Mouse (Mus musculus): Measurements from ENCODE around the gene Ddx42.

Ddx42 gene

GRCm38 (mm10) chr11:106216730-106217490, at the start of gene Ddx42:
Gene Ddx42 (plus strand): TSS chr11:106216926.
- peak; percentile 96 for DNase-seq (ENCODE audit: low read depth, low spot score)
- Histone ChIP-seq H3K36me3 (ENCODE audit: control insufficient read depth, insufficient read depth, low read length, poor library complexity, severe bottlenecking) (peaks cover 5% of the 10 kb centered on the region; the same call in 1 of the 2 replicates), H3K27me3 (ENCODE audit: control insufficient read depth, insufficient read depth, low read length, poor library complexity, severe bottlenecking) (no peaks in the 10 kb centered on the region)

GRCm38 (mm10) chr11:106167435-106167834, 49.3 kb upstream of the Ddx42 start:
- peak; percentile 33 for DNase-seq (ENCODE audit: low read depth, low spot score)
- Histone ChIP-seq H3K27me3 (ENCODE audit: control insufficient read depth, insufficient read depth, low read length, poor library complexity, severe bottlenecking) (no peaks in the 10 kb centered on the region), H3K36me3 (ENCODE audit: control insufficient read depth, insufficient read depth, low read length, poor library complexity, severe bottlenecking) (peaks cover 6% of the 10 kb centered on the region; the same call in 1 of the 2 replicates)

- DNase-seq (ENCODE audit: low read depth, low spot score): peak; percentile 77
- Histone ChIP-seq H3K27me3 (ENCODE audit: control insufficient read depth, insufficient read depth, low read length, poor library complexity, severe bottlenecking) (no peaks in the 10 kb centered on the region), H3K36me3 (ENCODE audit: control insufficient read depth, insufficient read depth, low read length, poor library complexity, severe bottlenecking) (peaks cover 1% of the 10 kb centered on the region; the same call in 1 of the 2 replicates)
Observed at GRCm38 (mm10) chr11:106170807-106171206, 45.9 kb upstream of the Ddx42 start.

- H3K27me3 ChIP-seq (ENCODE audit: control insufficient read depth, insufficient read depth, low read length, poor library complexity, severe bottlenecking): no peaks in the 10 kb centered on the region
- peaks cover 3% of the 10 kb centered on the region; the same call in 1 of the 2 replicates for H3K36me3 ChIP-seq (ENCODE audit: control insufficient read depth, insufficient read depth, low read length, poor library complexity, severe bottlenecking)
- DNase-seq (ENCODE audit: low read depth, low spot score): no peak
Observed at GRCm38 (mm10) chr11:106173228-106173627, 43.5 kb upstream of the Ddx42 start.

GRCm38 (mm10) chr11:106174372-106174771, 42.4 kb upstream of the Ddx42 start:
- Histone ChIP-seq H3K27me3 (ENCODE audit: control insufficient read depth, insufficient read depth, low read length, poor library complexity, severe bottlenecking) (no peaks in the 10 kb centered on the region), H3K36me3 (ENCODE audit: control insufficient read depth, insufficient read depth, low read length, poor library complexity, severe bottlenecking) (peaks cover 3% of the 10 kb centered on the region; the same call in 1 of the 2 replicates)
- no peak for DNase-seq (ENCODE audit: low read depth, low spot score)

- Histone ChIP-seq H3K36me3 (ENCODE audit: control insufficient read depth, insufficient read depth, low read length, poor library complexity, severe bottlenecking) (peaks cover 3% of the 10 kb centered on the region; the same call in 1 of the 2 replicates), H3K27me3 (ENCODE audit: control insufficient read depth, insufficient read depth, low read length, poor library complexity, severe bottlenecking) (no peaks in the 10 kb centered on the region)
- no peak for DNase-seq (ENCODE audit: low read depth, low spot score)
Observed at GRCm38 (mm10) chr11:106175081-106175480, 41.6 kb upstream of the Ddx42 start.

- no peak for DNase-seq (ENCODE audit: low read depth, low spot score)
- Histone ChIP-seq H3K36me3 (ENCODE audit: control insufficient read depth, insufficient read depth, low read length, poor library complexity, severe bottlenecking) (peaks cover 3% of the 10 kb centered on the region; the same call in 1 of the 2 replicates), H3K27me3 (ENCODE audit: control insufficient read depth, insufficient read depth, low read length, poor library complexity, severe bottlenecking) (no peaks in the 10 kb centered on the region)
Observed at GRCm38 (mm10) chr11:106176372-106176771, 40.4 kb upstream of the Ddx42 start.

- Histone ChIP-seq H3K36me3 (ENCODE audit: control insufficient read depth, insufficient read depth, low read length, poor library complexity, severe bottlenecking) (peaks cover 4% of the 10 kb centered on the region; the same call in 1 of the 2 replicates), H3K27me3 (ENCODE audit: control insufficient read depth, insufficient read depth, low read length, poor library complexity, severe bottlenecking) (no peaks in the 10 kb centered on the region)
- DNase-seq (ENCODE audit: low read depth, low spot score): no peak
Observed at GRCm38 (mm10) chr11:106178036-106178782, 38.5 kb upstream of the Ddx42 start.

GRCm38 (mm10) chr11:106179711-106180448, 36.8 kb upstream of the Ddx42 start:
- H3K36me3 ChIP-seq (ENCODE audit: control insufficient read depth, insufficient read depth, low read length, poor library complexity, severe bottlenecking): peaks cover 7% of the 10 kb centered on the region; the same call in 1 of the 2 replicates
- no peak for DNase-seq (ENCODE audit: low read depth, low spot score)
- no peaks in the 10 kb centered on the region for H3K27me3 ChIP-seq (ENCODE audit: control insufficient read depth, insufficient read depth, low read length, poor library complexity, severe bottlenecking)

- peak; percentile 49 for DNase-seq (ENCODE audit: low read depth, low spot score)
- Histone ChIP-seq H3K36me3 (ENCODE audit: control insufficient read depth, insufficient read depth, low read length, poor library complexity, severe bottlenecking) (peaks cover 7% of the 10 kb centered on the region; the same call in 1 of the 2 replicates), H3K27me3 (ENCODE audit: control insufficient read depth, insufficient read depth, low read length, poor library complexity, severe bottlenecking) (no peaks in the 10 kb centered on the region)
Observed at GRCm38 (mm10) chr11:106180449-106180801, 36.3 kb upstream of the Ddx42 start.

- Histone ChIP-seq H3K36me3 (ENCODE audit: control insufficient read depth, insufficient read depth, low read length, poor library complexity, severe bottlenecking) (peaks cover 8% of the 10 kb centered on the region), H3K27me3 (ENCODE audit: control insufficient read depth, insufficient read depth, low read length, poor library complexity, severe bottlenecking) (no peaks in the 10 kb centered on the region)
- DNase-seq (ENCODE audit: low read depth, low spot score): no peak
Observed at GRCm38 (mm10) chr11:106187326-106187725, 29.4 kb upstream of the Ddx42 start.

- peaks cover 4% of the 10 kb centered on the region for H3K36me3 ChIP-seq (ENCODE audit: control insufficient read depth, insufficient read depth, low read length, poor library complexity, severe bottlenecking)
- no peak for DNase-seq (ENCODE audit: low read depth, low spot score)
- no peaks in the 10 kb centered on the region for H3K27me3 ChIP-seq (ENCODE audit: control insufficient read depth, insufficient read depth, low read length, poor library complexity, severe bottlenecking)
Observed at GRCm38 (mm10) chr11:106191716-106192115, 25.0 kb upstream of the Ddx42 start.

- Histone ChIP-seq H3K27me3 (ENCODE audit: control insufficient read depth, insufficient read depth, low read length, poor library complexity, severe bottlenecking) (no peaks in the 10 kb centered on the region), H3K36me3 (ENCODE audit: control insufficient read depth, insufficient read depth, low read length, poor library complexity, severe bottlenecking) (peaks cover 4% of the 10 kb centered on the region)
- DNase-seq (ENCODE audit: low read depth, low spot score): no peak
Observed at GRCm38 (mm10) chr11:106192241-106192640, 24.5 kb upstream of the Ddx42 start.

GRCm38 (mm10) chr11:106192657-106193370, 23.9 kb upstream of the Ddx42 start:
- Histone ChIP-seq H3K27me3 (ENCODE audit: control insufficient read depth, insufficient read depth, low read length, poor library complexity, severe bottlenecking) (no peaks in the 10 kb centered on the region), H3K36me3 (ENCODE audit: control insufficient read depth, insufficient read depth, low read length, poor library complexity, severe bottlenecking) (peaks cover 2% of the 10 kb centered on the region; the same call in 1 of the 2 replicates)
- peak; percentile 49 for DNase-seq (ENCODE audit: low read depth, low spot score)

All from splenic B cell, adult 2 months (primary cell).